Mouse (Mus musculus): ENCODE data around the gene Ctss.

DNA sequence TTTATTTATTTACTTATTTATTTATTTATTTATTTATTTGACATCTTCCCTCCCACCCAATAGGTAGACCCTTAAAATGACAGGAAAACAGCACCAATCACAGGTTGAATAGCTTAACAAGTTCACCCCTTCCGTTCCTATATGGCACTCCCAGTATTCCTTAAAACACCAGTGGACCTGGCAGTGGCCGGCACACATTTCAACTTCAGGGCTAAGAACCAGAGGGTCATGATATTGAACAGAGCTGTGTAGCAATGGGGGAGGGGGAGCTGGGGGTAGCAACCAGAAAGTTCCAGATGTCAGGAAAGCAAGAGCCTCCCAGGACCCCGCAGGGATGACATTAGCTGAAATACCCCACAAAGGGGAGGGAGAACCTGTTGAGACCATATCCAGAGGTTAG is 6.5 kb upstream of the Ctss start:
- no peak for TF ChIP-seq POLR2A (IDR thresholded peaks at IDR 0.05; ENCODE audit: low read depth, low read length)
- no peak for TF ChIP-seq CTCF (IDR thresholded peaks at IDR 0.05; ENCODE audit: borderline replicate concordance, insufficient read depth, low read length)

Data from embryonic fibroblast, embryonic 13.5 days (primary cell).